Mouse (Mus musculus) forebrain, embryonic 16.5 days (tissue): ENCODE data around the gene Sertad2. TPM values are rescaled to one million over a fixed set of nuclear protein-coding genes. Genes with fewer than 3 reads are reported as not detected.
A peak's percentile ranks its signal among the peaks of the same experiment; 100 is the strongest.

Experiments used
- ATAC-seq: fragments of 200-750 bp; cut with Nextera tagmentation; 2 replicates; pipeline ENCODE4 v1.8.0; 2017; ENCODE audit warnings: mild to moderate bottlenecking, moderate library complexity
- H3K27ac ChIP-seq: fragments of 300-500 bp; sonication (generic); 2 replicates; pipeline ENCODE4 v1.5.1; 2014; ENCODE audit warnings: low read length, control low read depth
- H3K27me3 ChIP-seq: fragments of 300-500 bp; sonication (generic); replicated peaks from 2 replicates; pipeline ENCODE4 v1.6.1; 2014; ENCODE audit warnings: low read length; ENCODE audit not compliant: control insufficient read depth, insufficient read depth
- H3K36me3 ChIP-seq: fragments of 300-500 bp; sonication (generic); 2 replicates; pipeline ENCODE4 v1.6.1; 2014; ENCODE audit not compliant: control insufficient read depth, insufficient read depth
- H3K4me1 ChIP-seq: fragments of 300-500 bp; sonication (generic); replicated peaks from 2 replicates; pipeline ENCODE4 v1.6.1; 2014; ENCODE audit warnings: low read length; ENCODE audit not compliant: control insufficient read depth, insufficient read depth
- H3K4me2 ChIP-seq: fragments of 300-500 bp; sonication (generic); 2 replicates; pipeline ENCODE4 v1.6.1; 2014; ENCODE audit warnings: mild to moderate bottlenecking, low read length, control low read depth
- H3K4me3 ChIP-seq: fragments of 300-500 bp; sonication (generic); replicated peaks from 2 replicates; pipeline ENCODE4 v1.5.1; 2014; ENCODE audit warnings: mild to moderate bottlenecking, low read length, control low read depth
- H3K9ac ChIP-seq: fragments of 300-500 bp; sonication (generic); replicated peaks from 2 replicates; pipeline ENCODE4 v1.6.1; 2014; ENCODE audit warnings: low read depth, low read length, control low read depth
- H3K9me3 ChIP-seq: fragments of 300-500 bp; sonication (generic); 2 replicates; pipeline ENCODE4 v1.6.1; 2016; ENCODE audit warnings: low read length; ENCODE audit not compliant: control insufficient read depth
- WGBS: fragments of 180-500 bp; shearing (Covaris S2); extraction: QIAGEN DNeasy Blood & Tissue Kit; methylation state at CpG from one replicate; pipeline ENCODE4 v1.1.7; 2014; 5-methylcytosine and 5-hydroxymethylcytosine counted together
- polyA plus RNA-seq: library from polyadenylated mRNA; unstranded; fragments of >200 nt; fragmentation: Nextera tagmentation; extraction: Ambion mirVana; gene quantifications from 2 replicates; pipeline ENCODE4 v1.2.1, GENCODE M21; 2015

The Sertad2 gene
- polyA plus RNA-seq, 1 experiment from 2014 or later: 30.3 TPM

DNA sequence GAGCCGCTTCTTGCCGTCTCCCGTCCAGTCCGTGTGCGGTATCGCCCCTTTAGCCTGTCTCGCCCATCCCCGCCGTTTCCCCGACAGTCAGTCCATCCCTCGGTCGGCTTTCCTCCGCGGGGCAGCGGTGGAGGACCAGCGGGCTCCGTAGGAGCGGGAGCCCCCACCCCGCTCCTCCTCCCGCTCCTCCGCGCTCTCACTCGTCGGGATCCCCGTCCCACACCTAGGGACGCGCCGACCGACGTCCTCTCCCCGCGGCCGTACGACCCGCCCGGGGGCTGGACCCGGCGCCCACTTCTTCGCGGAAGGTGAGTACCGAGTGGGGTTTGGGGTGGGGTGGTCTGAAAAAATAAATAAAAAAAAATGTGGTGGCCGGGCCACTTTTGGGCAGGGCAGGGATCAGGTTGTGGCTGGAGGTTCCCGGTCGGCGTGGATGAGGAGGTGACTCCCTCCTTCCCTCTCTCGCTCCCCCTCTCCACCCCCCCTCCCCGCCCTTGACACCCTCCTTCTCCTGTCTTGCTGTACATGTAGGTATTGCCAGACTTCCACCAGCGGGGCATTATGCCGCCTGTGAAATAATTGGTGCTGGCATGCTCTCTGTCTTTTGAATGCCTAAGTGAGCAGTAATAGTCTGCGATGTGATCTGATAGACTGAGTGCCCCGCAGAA is 534 bp downstream of the Sertad2 start:
- peak overlapping the region; percentile 94 for H3K4me3 ChIP-seq
- H3K36me3 ChIP-seq: no peaks in the 10 kb centered on the region
- peak; percentile 6 for ATAC-seq
- no peaks in the 10 kb centered on the region for H3K9me3 ChIP-seq
- peak overlapping the region; percentile 86 for H3K9ac ChIP-seq
- peaks cover 12% of the 10 kb centered on the region for H3K4me1 ChIP-seq
- H3K27me3 ChIP-seq: no peaks in the 10 kb centered on the region
- whole genome bisulfite sequencing: under 1% methylated on average over 51 of the region's 51 CpGs
- H3K4me2 ChIP-seq: peak overlapping the region; percentile 70
- peak overlapping the region; percentile 94 for H3K27ac ChIP-seq

- H3K27me3 ChIP-seq: no peaks in the 10 kb centered on the region
- no peaks in the 10 kb centered on the region for H3K9me3 ChIP-seq
- 44% methylated on average over 8 of the region's 8 CpGs for WGBS
- H3K4me2 ChIP-seq: peak overlapping the region; percentile 70
- H3K9ac ChIP-seq: no peak overlapping the region
- peaks cover 12% of the 10 kb centered on the region for H3K4me1 ChIP-seq
- H3K4me3 ChIP-seq: peak overlapping the region; percentile 94
- ATAC-seq: no peak
- H3K36me3 ChIP-seq: no peaks in the 10 kb centered on the region
- no peak overlapping the region for H3K27ac ChIP-seq
These were observed 1.3 kb downstream of the Sertad2 start for GRCm38 (mm10) chr11:20544376-20544775.

DNA sequence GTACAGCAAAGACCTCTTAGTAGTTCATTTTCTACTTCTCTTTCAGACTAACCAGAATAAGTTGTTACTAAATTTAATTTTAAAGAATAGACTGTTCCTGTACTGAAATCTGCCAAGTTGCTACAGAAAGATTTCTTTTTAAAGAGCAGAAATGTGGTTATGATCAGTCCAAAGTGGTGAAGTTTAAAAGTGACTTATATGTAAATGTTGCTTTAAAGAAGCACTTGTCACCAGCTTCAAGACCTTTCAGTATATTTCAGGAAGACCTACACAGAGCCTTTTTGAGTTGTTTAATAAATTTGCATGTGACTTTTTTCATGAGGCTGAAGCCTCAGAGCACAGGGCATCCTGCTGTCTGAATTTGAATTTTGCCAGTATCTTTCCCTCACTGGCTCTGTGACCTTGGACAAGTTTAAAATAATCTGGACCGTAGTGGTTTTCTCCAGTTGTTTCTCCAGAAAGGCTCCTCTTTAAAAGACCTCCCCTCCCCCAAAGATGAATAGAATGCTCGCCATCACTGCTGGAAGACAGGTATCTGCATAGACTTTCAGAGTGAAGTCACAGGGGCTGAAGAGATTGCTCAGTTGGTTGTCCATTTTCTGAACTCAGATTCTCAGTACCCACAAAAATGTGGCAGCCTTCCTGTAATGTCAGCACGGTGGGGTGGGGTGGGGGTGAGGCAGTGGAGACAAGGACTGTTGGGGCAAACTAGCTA is 1.9 kb downstream of the Sertad2 start:
- no peak for ATAC-seq
- Histone ChIP-seq H3K9ac (no peak overlapping the region), H3K9me3 (no peaks in the 10 kb centered on the region), H3K4me3 (no peak overlapping the region), H3K4me2 (no peak overlapping the region), H3K27me3 (no peaks in the 10 kb centered on the region), H3K27ac (no peak overlapping the region), H3K4me1 (peaks cover 12% of the 10 kb centered on the region), H3K36me3 (no peaks in the 10 kb centered on the region)
- WGBS: 53% methylated on average over 3 of the region's 3 CpGs

DNA sequence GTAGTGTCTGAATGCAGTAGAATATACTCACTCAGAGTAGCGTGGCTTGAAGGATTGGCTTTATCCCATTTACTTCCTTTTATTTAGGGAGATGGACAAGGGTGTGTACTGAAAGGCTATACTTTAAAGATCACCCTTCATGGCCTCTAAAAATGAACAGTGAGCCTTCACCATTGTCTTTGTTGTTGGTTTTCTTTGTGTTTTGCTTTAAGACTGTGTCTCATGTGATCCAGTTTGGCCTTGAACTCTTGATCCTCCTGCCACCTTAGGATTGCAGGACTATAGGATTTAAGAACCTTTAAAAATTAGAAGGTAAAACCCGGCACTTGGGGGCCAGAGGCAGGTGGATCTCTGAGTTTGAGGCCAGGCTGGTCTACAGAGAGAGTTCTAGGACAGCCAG is 6.4 kb downstream of the Sertad2 start:
- Histone ChIP-seq H3K9me3 (no peaks in the 10 kb centered on the region), H3K9ac (no peak overlapping the region), H3K4me2 (no peak overlapping the region), H3K4me1 (peaks cover 2% of the 10 kb centered on the region; the same call in 1 of the 2 replicates), H3K27me3 (no peaks in the 10 kb centered on the region), H3K36me3 (no peaks in the 10 kb centered on the region), H3K27ac (no peak overlapping the region), H3K4me3 (no peak overlapping the region)
- 71% methylated on average over 2 of the region's 2 CpGs for WGBS
- ATAC-seq: no peak

GRCm38 (mm10) chr11:20550196-20550595 is 7.1 kb downstream of the Sertad2 start:
- Histone ChIP-seq H3K36me3 (no peaks in the 10 kb centered on the region), H3K9me3 (no peaks in the 10 kb centered on the region), H3K9ac (no peak overlapping the region), H3K27me3 (no peaks in the 10 kb centered on the region), H3K4me3 (no peak overlapping the region), H3K27ac (no peak overlapping the region), H3K4me2 (no peak overlapping the region), H3K4me1 (0 out of 2 replicates have a peak, but pooled peaks cover 2% of the 10 kb centered on the region)
- WGBS: 46% methylated on average over 7 of the region's 7 CpGs
- ATAC-seq: no peak

DNA sequence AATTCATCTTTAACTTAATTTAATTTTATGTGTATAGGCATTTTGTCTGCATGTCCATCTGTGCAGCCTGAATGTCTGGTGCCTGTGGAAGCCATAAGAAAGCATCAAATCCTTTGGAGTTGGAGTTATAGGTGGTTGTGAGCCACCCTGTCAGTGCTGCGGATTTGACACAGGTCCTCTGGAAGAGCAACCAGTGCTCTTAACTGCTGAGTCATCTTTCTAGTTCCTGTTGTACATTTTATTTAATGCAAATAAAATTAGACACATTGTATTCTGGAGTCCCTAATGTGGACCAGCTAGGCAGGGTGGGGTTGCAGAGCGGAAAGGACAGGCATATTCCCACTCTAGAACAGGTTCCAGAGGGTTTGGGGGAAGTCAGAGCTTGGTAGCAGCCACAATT is 9.0 kb downstream of the Sertad2 start:
- H3K27ac ChIP-seq: no peak overlapping the region
- no peak overlapping the region for H3K4me3 ChIP-seq
- 0 out of 2 replicates have a peak, but pooled peaks cover 2% of the 10 kb centered on the region for H3K4me1 ChIP-seq
- no peak for ATAC-seq
- no peaks in the 10 kb centered on the region for H3K9me3 ChIP-seq
- H3K36me3 ChIP-seq: no peaks in the 10 kb centered on the region
- WGBS: 93% methylated on average over 2 of the region's 2 CpGs
- H3K9ac ChIP-seq: no peak overlapping the region
- H3K4me2 ChIP-seq: no peak overlapping the region
- H3K27me3 ChIP-seq: no peaks in the 10 kb centered on the region

DNA sequence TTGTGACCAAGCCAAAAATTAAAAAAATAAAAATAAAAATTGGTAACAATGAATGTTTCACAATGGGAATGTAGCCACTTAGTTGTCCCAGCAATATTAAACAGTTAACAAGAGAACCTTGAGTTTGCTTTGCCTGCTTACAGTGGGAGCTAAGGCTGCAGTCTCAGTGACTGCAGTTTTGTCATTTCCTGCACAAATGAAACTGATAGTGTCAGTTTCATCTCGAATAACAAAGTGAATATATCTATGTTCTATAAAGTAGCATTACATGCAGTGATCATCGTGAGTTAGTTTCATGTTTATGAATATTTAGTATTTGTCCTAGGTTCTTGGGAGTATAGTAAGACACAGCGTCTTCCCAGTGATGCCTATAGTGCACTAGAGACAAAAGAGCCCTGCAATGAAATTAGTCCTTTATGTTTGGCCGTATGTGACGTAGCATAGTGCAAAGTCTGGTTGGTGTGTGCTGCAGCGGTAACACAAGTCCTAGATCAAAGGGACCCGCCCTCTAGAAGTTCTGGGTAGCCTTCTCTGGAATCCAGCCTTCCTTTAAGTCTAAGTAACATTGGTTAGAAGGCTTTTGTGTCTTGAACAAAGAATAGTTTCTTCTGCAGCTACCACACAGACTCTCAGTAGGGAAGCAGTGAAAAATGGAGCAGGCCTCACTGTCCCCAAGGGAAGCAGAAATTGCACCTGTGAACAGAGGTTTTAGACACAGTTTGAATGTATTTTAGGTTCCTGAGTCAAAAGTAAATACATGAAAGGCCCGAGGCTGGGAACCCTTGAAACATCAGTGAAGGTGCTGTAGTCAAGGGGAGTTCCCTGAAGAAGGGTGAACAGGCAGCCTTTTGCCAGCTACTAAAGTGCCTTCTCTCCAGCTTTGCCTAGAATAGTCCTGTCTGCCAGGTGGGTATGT is 10.0 kb downstream of the Sertad2 start:
- Histone ChIP-seq H3K4me1 (0 out of 2 replicates have a peak, but pooled peaks cover 2% of the 10 kb centered on the region), H3K9ac (no peak overlapping the region), H3K9me3 (no peaks in the 10 kb centered on the region), H3K27ac (no peak overlapping the region), H3K27me3 (no peaks in the 10 kb centered on the region), H3K4me3 (no peak overlapping the region), H3K4me2 (no peak overlapping the region), H3K36me3 (no peaks in the 10 kb centered on the region)
- no peak for ATAC-seq
- WGBS: 60% methylated on average over 8 of the region's 8 CpGs

- H3K27ac ChIP-seq: no peak overlapping the region
- 70% methylated on average over 2 of the region's 3 CpGs for WGBS
These were observed 12.6 kb downstream of the Sertad2 start for GRCm38 (mm10) chr11:20555651-20556050.

More at GRCm38 (mm10) chr11:20555651-20556050, 12.6 kb downstream of the Sertad2 start:
- H3K4me1 ChIP-seq: 0 out of 2 replicates have a peak, but pooled peaks cover 2% of the 10 kb centered on the region
- no peak overlapping the region for H3K4me2 ChIP-seq
- no peak overlapping the region for H3K9ac ChIP-seq
- H3K4me3 ChIP-seq: no peak overlapping the region
- no peaks in the 10 kb centered on the region for H3K9me3 ChIP-seq
- ATAC-seq: no peak
- no peaks in the 10 kb centered on the region for H3K27me3 ChIP-seq
- H3K36me3 ChIP-seq: no peaks in the 10 kb centered on the region
